Mouse (Mus musculus) bone marrow macrophage, adult 2 months (primary cell): ENCODE measurements around the gene Zfp189. TPM values are rescaled to one million over a fixed set of nuclear protein-coding genes. Genes with fewer than 3 reads are reported as not detected.

Experiments used
- H3K27ac ChIP-seq: 2 replicates; pipeline ENCODE4 v1.5.1; 2012; ENCODE audit warnings: low read depth, low read length; ENCODE audit not compliant: insufficient read depth
- H3K4me1 ChIP-seq: 2 replicates; pipeline ENCODE4 v1.6.1; 2012; ENCODE audit warnings: low read length; ENCODE audit not compliant: control insufficient read depth, insufficient read depth
- H3K4me3 ChIP-seq: 2 replicates; pipeline ENCODE4 v1.5.1; 2012; ENCODE audit warnings: mild to moderate bottlenecking, low read length, moderate library complexity; ENCODE audit not compliant: insufficient read depth
- CTCF ChIP-seq: IDR thresholded peaks from 2 replicates; pipeline ENCODE4 v1.5.1; 2012; ENCODE audit warnings: low read depth, mild to moderate bottlenecking, low read length, moderate library complexity
- POLR2A ChIP-seq: IDR thresholded peaks from 2 replicates; pipeline ENCODE4 v1.6.1; 2012; ENCODE audit warnings: mild to moderate bottlenecking, low read depth, low read length, borderline replicate concordance
- polyA plus RNA-seq: library from polyadenylated mRNA; stranded (reverse); fragments of >200 nt; gene quantifications from 2 replicates; pipeline ENCODE4 v1.2.4, GENCODE M21; 2012; ENCODE audit not compliant: missing spikeins, insufficient read depth, insufficient read length

The Zfp189 gene
- polyA plus RNA-seq, 1 experiment: 5.5 TPM

DNA sequence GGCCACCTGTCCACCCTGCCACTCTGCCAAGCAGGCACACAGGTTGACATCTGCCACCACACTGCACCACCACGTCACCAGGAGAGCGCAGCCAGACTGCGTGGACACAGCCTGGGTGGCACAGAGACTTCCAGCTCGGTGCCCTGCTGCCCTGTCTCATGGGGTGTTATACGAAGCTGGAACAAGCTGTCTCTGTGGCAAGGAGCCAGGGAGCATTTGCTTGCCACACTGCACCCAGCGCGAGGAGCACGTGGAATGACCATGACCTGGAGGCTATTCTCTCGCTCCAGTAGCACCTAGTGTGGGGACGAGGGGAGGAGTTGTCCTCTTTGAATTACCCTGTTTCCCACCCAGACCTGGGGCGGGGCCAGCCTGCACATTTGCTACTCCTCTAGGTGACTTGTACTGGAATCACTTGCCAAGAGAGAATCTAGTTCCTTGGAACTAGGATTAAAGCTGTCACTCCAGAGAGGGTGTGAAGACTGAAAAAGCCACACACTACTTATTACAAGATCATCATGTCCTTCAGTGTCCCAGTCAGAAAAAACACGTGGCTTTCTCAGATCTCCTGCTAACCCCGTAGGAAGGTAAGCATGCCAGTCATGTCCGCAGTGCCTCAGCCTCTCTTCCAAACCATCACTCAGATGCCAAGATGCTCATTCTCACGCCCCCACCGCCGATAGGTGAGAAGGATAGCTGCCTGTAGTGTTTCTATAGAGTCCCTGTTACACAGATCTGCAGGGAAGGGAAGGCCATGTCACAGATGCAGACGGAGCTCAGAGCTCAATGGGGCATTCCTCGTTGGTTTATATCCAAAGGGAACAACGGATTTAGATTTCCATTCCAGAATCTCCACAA, 39.2 kb downstream of the Zfp189 start:
- H3K27ac ChIP-seq: no peak overlapping the region
- no peaks in the 10 kb centered on the region for H3K4me1 ChIP-seq

DNA sequence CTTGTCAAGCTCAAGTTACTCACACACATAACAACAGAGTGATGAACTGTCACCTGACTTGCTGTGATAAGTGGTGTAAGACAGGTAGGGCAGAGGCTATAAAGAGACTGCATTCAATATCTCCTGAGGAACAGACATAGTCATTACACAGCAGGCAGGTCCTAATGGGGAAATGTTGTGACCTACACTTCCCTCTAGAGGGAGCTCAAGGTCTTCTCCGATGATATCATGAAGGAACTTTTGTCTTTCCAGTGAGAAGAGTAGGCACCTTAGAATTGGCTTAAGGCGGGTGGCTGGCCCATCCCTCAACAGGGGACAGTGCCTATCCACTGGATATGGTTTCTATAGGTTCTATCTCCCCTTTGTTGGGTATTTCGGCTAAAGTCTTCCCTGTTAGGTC, 46.6 kb downstream of the Zfp189 start:
- H3K4me1 ChIP-seq: peaks cover 2% of the 10 kb centered on the region; the same call in 1 of the 2 replicates
- H3K4me3 ChIP-seq: no peak overlapping the region
- H3K27ac ChIP-seq: no peak overlapping the region
- TF ChIP-seq POLR2A: no peak
- TF ChIP-seq CTCF: no peak

More for the DNA sequence above, 39.2 kb downstream of the Zfp189 start:
- no peak for TF ChIP-seq CTCF
- TF ChIP-seq POLR2A: no peak
- H3K4me3 ChIP-seq: no peak overlapping the region

DNA sequence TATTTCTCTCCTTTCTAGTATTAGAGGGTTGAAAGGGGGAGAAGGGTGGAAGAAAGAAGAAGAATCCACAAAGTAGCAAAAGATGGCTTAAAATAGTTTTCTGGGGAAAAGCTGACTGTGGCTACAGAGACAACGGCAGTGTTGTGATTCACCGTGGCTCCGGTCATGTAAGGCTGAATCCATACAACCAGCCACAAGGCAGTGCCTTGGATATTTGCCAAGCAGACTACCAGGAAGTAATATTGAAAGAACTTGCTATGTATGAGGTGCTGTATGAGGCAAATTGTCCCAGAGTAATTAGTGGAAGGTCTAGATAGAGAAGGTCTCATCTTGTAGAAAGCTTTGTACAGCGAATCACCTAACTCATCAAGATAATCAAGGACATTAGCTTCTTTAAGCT, 51.2 kb downstream of the Zfp189 start:
- no peak for TF ChIP-seq CTCF
- no peak for TF ChIP-seq POLR2A
- Histone ChIP-seq H3K4me3 (no peak overlapping the region), H3K27ac (no peak overlapping the region), H3K4me1 (peaks cover 2% of the 10 kb centered on the region; the same call in 1 of the 2 replicates)

Other genes starting within 250 kb of the Zfp189 start
- gene Acnat2, start 113.0 kb upstream of the Zfp189 start, polyA plus RNA-seq: not detected in 2 replicates
- gene Acnat1, start 47.3 kb upstream of the Zfp189 start, polyA plus RNA-seq: not detected in 2 replicates
- not detected in 2 replicates for gene Baat, start 14.6 kb upstream of the Zfp189 start, polyA plus RNA-seq
- gene Mrpl50, start 83 bp upstream of the Zfp189 start, polyA plus RNA-seq: 17.9 and 20.3 TPM in 2 replicates
- not detected in 2 replicates for gene Aldob, start 28.4 kb downstream of the Zfp189 start, polyA plus RNA-seq
- gene Tmem246, start 76.7 kb downstream of the Zfp189 start, polyA plus RNA-seq: 0.24 and 0.80 TPM in 2 replicates
- 46.9 and 49.5 TPM in 2 replicates for gene Rnf20, start 110.8 kb downstream of the Zfp189 start, polyA plus RNA-seq
- gene Ppp3r2, start 160.8 kb downstream of the Zfp189 start, polyA plus RNA-seq: not detected in 2 replicates